Mouse (Mus musculus) kidney, adult 9 months (tissue): Measurements from ENCODE around the gene Nat8.

Source experiments
- DNase-seq: peaks from one replicate; pipeline ENCODE4 v3.0.0; 2022

Gene Nat8

DNA sequence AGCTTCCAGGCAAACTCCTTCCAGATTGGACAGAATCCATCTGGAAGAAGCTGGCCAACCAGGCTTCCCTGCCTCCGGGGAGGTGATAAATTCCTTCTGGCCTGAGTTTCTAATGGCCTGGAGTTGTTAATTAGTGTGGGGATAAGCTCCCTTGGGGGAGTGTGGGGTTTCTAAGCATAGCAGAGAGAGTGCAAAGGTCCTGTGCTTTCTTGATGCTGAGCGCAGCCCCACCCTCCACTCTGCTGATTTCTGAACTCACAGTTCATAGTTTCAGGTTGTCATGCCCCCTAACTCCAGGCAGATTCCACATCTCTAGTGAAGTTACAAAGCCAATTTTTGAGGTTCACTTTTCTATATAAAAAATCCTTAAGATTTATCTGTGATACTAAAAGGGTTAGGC, 3.2 kb upstream of the Nat8 start:
- DNase-seq = peak; percentile 90

DNA sequence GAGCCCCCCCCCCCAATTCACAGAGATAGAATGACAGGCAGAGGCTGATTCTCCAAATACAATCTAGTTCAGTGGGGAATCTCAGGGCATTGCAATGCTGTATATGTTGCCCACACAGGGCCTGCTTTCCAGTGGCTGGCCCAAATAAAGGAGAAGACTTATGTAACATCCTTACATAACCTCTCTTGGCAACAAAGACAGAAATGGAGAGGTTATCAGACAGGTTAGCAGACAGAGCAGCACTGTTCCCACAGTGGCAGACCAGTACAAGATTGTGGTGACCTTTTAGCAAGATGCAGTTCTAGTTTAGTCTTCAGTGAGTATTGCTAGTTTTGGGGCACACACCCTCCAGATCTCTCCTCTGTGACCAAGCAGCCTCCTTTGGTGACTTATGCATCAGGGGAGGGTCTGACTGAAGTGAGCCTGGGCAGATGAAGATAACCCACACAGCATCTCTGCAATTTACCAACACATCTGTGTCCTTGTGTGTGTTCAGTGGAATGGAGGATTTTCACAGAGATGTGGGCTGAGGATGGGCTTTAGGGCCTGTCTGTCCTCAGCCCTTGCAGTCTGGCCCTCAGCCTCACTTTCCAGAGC, 2.7 kb upstream of the Nat8 start:
- DNase-seq = peak; percentile 84

DNA sequence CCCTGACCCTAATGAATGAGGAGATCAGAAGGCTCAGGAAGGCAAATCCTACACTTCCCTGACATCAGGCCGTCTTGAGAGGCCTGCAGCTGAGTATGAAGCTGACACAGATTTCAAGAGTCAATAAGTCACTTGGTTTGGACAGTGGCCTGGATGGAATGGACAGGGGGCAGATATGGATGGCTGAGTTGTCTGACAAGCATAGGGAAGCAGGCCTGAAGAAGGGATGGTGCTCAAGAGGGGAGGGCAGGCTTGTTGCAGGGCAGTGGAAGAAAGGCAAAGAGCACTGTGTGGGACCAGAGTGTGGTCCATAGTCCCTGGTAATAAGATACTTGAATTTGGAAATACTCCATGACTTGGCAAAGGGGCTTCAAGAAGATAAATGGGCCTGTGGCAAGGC, 2.4 kb downstream of the Nat8 start:
- peak; percentile 80 for DNase-seq

DNA sequence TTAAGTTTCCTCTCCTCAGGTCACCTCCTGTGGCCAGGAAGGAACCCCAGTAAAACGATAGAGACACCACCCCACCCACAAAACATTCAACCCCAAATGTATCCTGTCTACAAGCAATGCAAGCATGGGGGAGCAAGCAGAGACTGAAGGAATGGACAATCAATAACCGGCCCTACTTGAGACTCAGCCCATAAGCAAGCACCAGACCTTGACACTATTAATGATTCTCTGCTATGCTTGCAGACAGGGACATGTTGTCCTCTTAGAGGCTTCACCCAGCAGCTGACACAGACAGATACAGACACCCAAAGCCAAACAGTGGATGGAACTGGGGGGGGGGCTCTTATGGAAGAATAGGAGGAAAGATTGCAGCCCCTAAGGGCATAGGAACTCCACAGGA, 6.0 kb downstream of the Nat8 start:
- DNase-seq = peak; percentile 85

DNA sequence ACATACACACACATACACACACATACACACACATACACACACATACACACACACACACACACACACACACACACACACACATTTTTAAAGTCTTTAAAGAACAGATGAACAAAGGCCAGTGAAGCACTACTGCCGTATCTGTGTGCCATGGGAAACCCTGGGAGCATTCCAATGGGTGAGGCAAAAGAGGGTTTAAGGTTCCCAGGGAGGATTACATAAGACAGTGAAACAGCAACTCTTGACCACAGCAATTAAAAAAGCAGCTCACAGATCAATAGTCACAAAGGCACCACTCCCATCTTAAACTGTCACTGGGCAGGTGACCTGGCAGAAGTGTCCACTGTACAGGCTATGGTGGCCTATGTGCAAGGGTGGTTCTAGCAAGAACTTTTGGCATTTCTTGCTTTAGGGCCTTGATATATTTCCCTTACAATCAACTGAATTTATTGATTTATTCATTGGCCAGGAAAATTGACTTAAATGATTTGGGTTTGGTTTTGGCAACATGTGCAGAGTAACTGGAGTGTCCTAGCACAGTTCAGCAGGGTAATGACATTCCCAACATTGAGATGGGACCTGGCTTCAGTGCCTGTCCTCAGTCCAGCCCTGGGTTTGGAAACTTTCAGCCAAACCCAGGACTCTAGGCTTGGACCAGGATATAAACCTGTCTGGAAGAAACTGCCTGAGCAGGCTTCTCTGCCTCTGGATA, 8.3 kb downstream of the Nat8 start:
- DNase-seq = peak; percentile 81

DNA sequence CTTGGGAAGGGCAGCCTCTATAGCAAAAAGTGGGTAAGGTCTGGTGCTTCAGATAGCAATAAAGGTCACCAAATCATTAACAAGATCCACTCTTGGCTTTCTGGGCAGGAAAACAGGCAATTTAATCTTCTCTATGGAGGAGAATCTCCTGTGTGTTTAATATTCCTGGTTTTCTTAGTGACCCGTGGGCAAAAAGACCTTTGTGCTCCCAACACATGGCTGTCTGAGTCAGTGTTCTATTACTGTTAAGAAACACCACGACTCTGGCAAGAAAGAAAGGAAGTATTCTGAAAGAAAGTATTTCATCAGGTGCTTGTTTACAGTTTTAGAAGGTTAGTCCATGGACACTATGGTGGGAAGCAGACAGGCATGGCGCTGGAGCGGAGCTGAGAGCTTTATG, 9.6 kb downstream of the Nat8 start:
- DNase-seq = peak; percentile 83

DNA sequence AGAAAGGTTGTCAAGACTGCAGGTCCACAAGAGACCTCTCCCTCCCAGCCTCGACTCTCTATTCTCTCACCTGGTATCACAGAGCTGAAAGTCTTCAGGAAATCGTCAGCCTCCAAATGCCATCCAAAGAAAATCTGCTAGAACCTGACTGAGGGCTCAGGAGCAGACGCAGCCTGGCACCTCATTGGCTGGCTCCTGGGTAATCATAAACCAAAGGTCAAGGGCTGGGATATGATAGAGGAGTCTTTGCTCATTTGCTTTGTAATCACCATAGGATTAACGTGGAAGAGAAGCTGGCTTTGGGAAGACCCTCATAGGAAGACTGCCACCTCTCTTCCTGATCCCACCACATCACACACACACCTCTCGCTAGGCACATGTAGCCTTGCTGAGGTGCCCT, 11.0 kb downstream of the Nat8 start, which contains the start of the genes Nat8f6 and Nat8f5:
TSS of gene Nat8f6 (minus strand) at position 118 of the 400 bp plus-strand sequence.
TSS of gene Nat8f5 (minus strand) at position 136 of the 400 bp plus-strand sequence.
- DNase-seq = peak; percentile 81

DNA sequence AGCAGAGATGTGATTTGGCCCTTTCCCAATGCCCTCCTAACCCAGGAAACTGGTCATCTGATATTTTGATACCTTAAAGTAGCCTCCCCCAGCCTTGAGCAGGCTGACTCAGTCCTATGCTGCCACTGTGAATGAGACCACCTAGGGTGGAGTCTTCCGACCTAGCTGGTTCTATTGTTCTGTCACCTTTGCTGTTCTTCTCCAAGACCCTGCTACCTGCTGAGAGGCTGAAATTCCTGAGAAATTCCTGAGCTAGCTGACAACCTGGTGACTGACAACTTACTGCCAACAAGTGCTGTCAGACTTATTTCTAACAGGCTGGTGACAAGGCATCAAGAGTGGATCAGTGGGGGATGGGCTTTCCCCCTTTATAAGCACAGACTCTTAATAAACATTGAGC, 13.5 kb downstream of the Nat8 start:
- no peak for DNase-seq

DNA sequence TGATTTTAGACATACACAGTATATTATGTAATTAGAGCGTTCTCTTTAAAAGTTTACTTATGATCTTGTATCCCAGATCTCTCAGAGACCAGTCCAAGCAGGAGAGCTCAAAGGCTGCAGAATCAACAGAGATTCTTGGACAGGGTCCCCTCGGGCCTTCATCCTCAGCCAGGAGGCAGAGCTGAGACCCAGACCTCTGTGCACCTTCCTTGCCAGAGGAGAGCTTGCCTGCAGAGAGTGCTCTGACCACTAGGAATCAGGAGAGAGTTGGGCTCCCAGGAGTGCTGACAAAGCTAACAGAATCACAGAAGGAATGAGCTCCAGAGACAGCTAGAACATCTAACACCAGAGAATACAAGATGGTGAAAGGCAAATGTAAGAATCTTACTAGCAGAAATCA, 18.5 kb downstream of the Nat8 start:
- peak; percentile 89 for DNase-seq

DNA sequence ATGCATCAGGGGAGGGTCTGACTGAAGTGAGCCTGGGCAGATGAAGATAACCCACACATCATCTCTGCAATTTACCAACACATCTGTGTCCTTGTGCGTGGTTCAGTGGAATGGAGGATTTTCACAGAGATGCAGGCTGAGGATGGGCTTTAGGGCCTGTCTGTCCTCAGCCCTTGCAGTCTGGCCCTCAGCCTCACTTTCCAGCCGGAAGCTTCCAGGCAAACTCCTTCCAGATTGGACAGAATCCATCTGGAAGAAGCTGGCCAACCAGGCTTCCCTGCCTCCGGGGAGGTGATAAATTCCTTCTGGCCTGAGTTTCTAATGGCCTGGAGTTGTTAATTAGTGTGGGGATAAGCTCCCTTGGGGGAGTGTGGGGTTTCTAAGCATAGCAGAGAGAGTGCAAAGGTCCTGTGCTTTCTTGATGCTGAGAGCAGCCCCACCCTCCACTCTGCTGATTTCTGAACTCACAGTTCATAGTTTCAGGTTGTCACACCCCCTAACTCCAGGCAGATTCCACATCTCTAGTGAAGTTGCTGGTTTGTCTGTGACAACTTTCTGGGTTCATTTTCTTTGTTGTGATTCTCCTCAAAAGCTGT, 20.8 kb downstream of the Nat8 start:
- peak; percentile 89 for DNase-seq

DNA sequence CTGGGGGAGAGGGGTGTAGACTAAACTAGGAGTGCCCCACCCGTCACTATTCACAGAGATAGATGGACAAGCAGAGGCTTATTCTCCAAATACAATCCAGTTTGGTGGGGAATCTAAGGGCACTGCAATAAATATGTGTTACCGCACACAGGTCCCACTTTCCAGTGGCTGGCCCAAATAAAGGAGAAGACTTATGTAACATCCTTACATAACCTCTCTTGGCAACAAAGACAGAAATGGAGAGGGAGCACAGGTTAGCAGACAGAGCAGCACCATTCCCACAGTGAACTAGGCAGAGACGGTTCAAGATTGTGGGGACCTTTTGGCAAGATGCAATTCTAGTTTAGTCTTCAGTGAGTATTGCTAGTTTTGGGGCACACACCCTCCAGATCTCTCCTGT, 21.4 kb downstream of the Nat8 start:
- peak; percentile 37 for DNase-seq

DNA sequence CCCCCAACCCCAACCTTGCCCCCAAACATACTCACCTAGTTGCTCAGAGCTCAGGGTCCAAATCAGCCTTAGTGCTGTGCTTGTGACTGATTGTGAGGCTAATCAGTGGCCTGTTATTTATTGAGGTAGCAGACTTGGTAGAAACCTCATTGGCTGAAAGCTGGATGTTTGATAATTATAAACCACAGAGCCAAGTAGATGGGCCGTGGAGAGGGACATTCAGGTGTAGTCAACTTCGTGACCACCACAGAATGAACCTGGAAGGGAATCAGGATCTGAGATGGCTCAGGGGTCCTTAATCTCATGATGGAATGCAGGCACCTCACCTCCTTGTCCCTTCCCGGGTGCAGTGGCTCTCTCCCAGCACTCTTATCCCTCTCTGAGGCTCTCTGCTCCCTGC, 22.1 kb downstream of the Nat8 start:
- peak; percentile 82 for DNase-seq

DNA sequence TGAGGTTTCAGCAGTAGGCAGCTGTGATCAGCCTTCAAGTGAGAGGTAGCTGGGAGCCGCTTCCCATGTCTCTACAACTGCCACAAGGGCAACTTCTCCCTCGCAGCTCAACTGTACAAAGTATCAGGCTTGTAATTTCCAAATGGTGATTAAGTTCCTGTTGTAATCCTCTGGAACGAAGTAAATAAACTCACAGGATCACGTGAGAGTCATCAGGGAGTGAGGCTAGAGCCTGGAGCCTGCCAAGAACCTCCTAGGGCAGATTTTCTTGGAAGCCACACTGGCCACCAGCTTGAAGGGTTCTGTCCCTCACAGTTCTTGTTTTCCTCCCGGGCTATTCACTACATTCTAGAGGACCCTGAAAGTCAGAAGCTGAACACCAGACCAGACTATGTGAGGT, 28.7 kb downstream of the Nat8 start:
- DNase-seq = peak; percentile 81
